ENCODE assay signal across 8 mouse cellular contexts in the genomic region with DNA sequence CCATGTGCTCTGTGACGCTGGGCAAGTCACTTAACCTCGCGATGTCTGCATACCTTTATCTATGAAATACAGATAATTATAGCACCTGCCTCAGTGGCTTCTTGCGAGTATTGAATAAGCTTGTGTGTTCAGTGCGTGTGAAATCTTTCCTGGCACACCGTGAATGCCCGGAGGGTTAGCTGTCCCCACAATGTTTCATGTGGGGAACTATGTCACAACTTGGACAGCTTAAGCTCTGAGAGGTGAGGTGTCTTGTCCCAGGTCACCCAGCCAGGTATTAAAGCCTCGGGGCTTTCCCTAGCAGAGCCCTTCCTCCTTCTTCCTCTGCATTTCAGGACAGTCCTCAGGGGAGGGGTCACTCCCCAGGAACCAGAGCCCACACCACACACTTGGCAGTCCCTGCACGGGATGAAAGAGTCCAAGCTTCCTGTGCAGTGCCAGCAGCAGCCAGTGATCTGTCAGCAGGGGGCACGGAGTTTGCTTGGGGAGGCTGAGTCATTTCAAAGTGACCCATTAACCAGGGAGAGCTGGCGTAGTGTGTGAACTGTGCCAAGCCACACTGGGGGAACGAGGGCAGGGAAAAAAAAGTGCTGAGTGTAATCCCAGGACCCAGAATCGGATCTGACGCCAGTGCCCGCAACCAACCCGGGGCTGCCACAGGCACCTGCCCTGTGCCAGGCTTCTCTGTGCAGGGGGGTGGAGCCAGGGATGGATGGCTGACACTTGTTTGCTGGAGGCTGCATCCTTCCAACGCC. TPM values are rescaled to one million over a fixed set of nuclear protein-coding genes. Genes with fewer than 3 reads are reported as not detected.
DNase-seq lines count a peak whose midpoint lies in the region.

No protein-coding gene starts in this region.

- peaks cover 14% of the 10 kb centered on the region; the same call in 1 of the 2 replicates for H3K4me1 ChIP-seq in heart, embryonic 10.5 days

- DNase-seq in adrenal gland, adult (ENCODE audit: inconsistent age in 2 of 2, low spot score in 1 of 2): peak; percentile 75 to 80
- DNase-seq in adrenal gland, postnatal 4 days (ENCODE audit: low spot score in 2 of 2): no peak
- peak; percentile 49 for DNase-seq in layer of hippocampus, adult 9-11 months
- no peak for DNase-seq in layer of hippocampus, adult 9-10 months (ENCODE audit: low spot score)
- DNase-seq in cerebellum, postnatal 10 days: peak; percentile 66 to 77
- peak; percentile 78 to 92 for DNase-seq in kidney, postnatal 25 days
- no peak for DNase-seq in spleen, adult 12 weeks (ENCODE audit: low spot score)
- no peak for DNase-seq in heart, embryonic 10.5 days (ENCODE audit: low spot score)

- peaks cover 69% of the 10 kb centered on the region for H3K27me3 ChIP-seq in heart, embryonic 10.5 days (ENCODE audit: insufficient read depth, poor library complexity, severe bottlenecking)

- WGBS in heart, embryonic 10.5 days: 68% methylated on average over 17 of the region's 17 CpGs

- no peak overlapping the region for H3K4me3 ChIP-seq in heart, embryonic 10.5 days

- H3K9me3 ChIP-seq in heart, embryonic 10.5 days: no peaks in the 10 kb centered on the region

- no peaks in the 10 kb centered on the region for H3K36me3 ChIP-seq in heart, embryonic 10.5 days

- no peak overlapping the region for H3K27ac ChIP-seq in heart, embryonic 10.5 days

RNA-seq across cellular contexts. Expression of gene Col16a1, which starts 27.3 kb away (rescaled TPM):
- 10 to 100 TPM; 62.1 to 69.1 TPM for total RNA-seq in adrenal gland, postnatal 4 days (2021)
- polyA plus RNA-seq in heart, embryonic 10.5 days (2016; fragmentation: Nextera tagmentation; extraction: Ambion mirVana): 11.0 and 11.7 TPM in 2 replicates

RNA-seq across cellular contexts. Expression of gene Pef1, which starts 27.4 kb away (rescaled TPM):
- 10 to 100 TPM; 63.6 to 65.1 TPM for total RNA-seq in adrenal gland, postnatal 4 days (2021)
- 60.5 and 66.1 TPM in 2 replicates for polyA plus RNA-seq in heart, embryonic 10.5 days (2016; fragmentation: Nextera tagmentation; extraction: Ambion mirVana)

Comparison
In these comparisons a context has a peak if more than half of its experiments do, and no peak if none do; other contexts are left out.
1. DNase-seq: peak in adrenal gland, adult (2 of 2), layer of hippocampus, adult 9-11 months (single experiment), cerebellum, postnatal 10 days (2 of 2) and kidney, postnatal 25 days (2 of 2); none in adrenal gland, postnatal 4 days (0 of 2), layer of hippocampus, adult 9-10 months (single experiment), spleen, adult 12 weeks (single experiment) and heart, embryonic 10.5 days (single experiment).